Mouse (Mus musculus) adrenal gland, postnatal 25 days (tissue): ENCODE measurements around the gene Ghdc. TPM values are rescaled to one million over a fixed set of nuclear protein-coding genes. Genes with fewer than 3 reads are reported as not detected.
A peak's percentile ranks its signal among the peaks of the same experiment; 100 is the strongest.

Experiments
- DNase-seq: peaks from one replicate; pipeline ENCODE4 v3.0.0; 2021; ENCODE audit warnings: mixed read lengths
- long read RNA-seq: library from polyadenylated mRNA; stranded (forward); transcript quantifications from one replicate; pipeline ENCODE4 v2.0.0, GENCODE M21; 2021
- total RNA-seq: library from RNA; stranded (reverse); gene quantifications from 2 replicates; pipeline ENCODE4 v1.2.3, GENCODE M21; 2021

Ghdc gene
- total RNA-seq: 21.0 and 32.1 TPM in 2 replicates
- long read RNA-seq, transcript Ghdc-201 (9 exons, 2,462 nt): major isoform, 22 of 48 reads
- long read RNA-seq, partial matches to known transcripts: 15 of 48 reads
- long read RNA-seq, other reads (novel, unspliced or antisense): 10 of 48 reads

DNA sequence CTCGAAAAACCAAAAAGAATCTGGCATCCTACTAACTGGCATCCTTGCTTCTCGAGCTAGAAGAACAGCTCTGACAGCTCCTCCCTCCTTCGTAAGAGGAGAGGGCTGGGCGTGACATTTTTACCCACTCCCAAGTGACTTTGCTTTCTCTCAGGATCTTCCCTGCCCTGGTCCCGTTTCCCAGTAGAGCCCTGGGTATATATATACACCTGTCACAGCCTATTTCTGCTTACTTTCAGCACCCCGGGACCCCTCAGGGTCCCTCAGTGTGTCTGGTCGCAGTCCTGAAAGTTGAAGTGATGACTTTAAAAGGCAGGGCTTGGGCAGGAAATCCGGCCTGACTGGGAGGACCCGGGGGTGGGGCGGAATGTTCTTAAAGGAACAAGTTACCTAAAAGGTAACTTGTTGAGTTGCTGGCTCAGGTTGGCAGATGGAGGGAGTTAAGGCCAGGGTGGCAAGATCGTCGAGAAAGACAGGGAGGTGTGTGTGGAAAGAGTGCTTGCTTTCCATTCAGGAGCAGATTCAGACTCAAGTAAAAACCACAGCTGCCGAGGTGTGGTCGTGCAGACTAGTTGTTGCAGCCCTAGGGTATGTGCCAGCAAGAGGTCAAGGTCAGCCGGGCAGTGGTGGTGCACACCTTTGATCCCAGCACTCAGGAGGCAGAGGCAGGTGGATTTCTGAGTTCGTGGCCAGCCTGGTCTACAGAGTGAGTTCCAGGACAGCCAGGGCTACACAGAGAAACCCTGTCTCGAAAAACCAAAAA lies at the start of gene Ghdc:
TSS of gene Ghdc (minus strand) at position 312 of the 763 bp plus-strand sequence.
- peak; percentile 88 for DNase-seq

DNA sequence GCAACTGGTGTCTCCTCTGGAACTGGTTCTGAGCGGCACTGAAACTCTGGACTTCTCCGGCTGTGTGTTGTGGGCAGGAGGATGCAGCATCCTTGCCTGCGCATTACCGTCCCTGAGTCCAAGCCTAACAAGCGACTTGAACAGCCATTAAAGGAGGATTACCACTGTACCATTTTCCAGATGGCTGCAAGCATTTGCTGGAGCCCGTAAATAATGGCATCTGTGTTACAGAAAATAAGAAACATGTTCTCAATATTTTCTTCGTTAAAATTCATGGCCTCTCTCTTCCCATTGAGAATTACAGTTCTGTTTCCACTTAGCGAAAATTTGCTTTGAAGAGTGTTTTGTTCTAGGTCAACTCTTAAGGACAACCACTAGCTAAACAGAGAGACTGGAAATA lies 49.3 kb upstream of the Ghdc start:
- DNase-seq: no peak

DNA sequence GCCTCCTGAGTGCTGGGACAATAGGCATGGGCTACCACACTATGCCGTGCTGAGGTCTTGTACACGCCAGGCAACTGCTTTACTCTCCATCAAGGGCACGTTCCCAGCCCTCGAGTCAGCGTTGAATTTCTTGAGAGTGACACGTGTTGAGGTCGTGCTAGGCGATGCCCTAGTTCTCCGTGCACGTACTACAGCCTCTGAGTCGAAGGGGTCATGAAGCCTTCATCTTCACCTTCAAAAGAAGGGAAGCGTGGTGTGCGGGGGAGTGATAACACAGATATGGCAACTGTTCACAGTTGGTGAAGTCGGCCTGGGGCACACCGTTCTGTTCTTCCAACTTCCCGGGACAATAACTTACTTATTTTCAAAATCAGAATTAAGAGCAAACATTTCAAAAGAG lies 48.9 kb upstream of the Ghdc start:
- no peak for DNase-seq

DNA sequence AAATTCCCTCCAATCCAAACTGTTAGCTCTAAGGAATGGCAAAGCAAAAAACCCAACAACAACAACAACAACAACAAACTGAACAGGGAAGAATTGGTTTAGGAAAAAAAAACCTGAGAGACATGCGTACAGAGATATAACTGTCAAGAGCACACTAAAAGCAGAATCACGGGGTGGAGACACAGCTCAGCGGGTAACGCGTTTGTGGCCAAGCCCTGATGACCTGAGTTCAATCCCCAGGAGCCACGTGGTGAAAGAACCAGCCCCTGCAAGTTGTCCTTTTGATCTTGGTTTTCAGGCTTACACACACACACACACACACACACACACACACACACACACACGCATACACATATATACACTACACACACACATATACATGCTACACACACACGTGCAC lies 48.3 kb upstream of the Ghdc start:
- DNase-seq: no peak

DNA sequence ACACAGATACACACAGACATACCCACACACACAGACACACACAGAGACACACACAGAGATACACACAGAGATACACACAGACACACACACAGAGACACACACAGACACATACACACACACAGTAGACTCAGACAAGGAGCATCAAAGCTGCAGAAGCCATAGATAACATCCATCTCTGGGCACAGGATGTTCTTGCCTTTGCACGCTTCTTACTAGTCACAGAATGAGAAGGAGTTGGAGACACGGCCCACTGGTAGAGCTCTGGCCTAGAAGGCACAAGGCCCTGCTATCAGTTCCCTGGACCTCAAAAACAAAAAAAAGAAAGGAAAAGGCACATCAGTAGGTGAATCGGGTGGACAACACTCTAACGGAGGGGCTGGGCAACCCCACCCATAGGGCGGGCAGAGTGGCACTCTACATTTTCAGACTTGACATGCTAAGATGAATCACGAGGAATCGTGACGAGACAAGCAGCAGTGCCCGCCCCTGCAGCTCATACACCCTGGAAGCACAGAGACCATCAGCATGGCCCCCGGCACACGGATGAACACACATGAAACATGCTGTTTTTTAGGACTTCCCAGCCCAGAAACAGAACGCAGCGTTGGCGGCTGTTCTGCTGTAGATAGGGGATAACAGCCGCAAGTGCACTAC lies 47.7 kb upstream of the Ghdc start:
- DNase-seq: no peak

DNA sequence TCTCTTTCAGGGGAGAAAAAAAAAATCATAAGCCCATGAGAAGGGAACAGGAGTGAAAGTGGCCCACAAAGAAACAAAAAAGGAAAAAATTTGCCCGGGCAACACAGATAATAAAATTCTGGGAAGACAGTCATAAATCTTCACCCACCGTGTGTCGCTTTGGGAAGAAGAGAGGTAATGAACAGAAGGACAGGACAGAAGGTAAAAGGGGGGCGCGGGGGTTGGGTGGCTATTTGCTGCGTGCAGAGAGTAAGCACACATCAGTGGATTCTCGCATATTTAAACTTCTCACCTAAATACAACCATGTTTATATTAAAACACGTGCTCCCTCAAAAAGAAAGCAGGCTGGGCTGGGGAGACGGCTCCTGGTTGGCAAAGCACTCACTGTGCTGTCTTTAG lies 46.6 kb upstream of the Ghdc start:
- DNase-seq: no peak

DNA sequence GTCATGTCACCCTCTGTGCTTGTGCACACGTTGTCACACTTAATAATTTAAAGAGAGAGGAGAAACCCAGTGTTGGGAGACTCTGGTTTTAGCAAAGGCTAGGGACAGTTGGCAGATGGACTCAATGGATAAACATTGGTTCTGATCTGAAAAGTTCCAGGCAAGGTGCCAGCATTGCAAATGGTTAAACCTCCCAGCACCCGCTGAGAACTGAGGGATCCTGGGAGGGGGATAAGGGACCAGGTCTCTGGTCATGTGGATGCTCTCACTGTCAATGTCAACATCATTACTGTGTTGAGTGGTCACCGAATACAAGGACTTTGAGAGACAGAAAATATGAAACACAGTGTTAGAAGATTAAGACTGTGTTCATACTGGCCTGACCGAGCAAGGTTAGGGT lies 46.0 kb upstream of the Ghdc start:
- DNase-seq: no peak

DNA sequence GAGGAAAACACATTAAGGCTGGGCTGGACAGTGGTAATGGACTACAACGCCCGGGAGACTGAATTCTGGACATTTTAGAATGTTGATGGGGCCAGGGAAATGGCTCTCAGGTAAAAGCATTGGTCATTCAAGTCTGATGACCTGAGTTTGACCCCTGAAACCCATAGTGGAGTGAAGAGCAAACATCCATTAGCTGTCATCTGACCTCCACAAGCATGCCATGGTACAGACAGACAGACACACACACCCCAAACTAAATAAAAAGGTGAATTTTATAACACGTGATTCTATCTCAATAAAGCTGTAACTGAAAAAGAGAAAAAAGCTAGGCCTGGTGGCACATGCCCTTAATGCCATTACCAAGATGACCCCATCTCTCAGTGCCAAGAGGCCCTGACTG lies 45.6 kb upstream of the Ghdc start:
- no peak for DNase-seq

DNA sequence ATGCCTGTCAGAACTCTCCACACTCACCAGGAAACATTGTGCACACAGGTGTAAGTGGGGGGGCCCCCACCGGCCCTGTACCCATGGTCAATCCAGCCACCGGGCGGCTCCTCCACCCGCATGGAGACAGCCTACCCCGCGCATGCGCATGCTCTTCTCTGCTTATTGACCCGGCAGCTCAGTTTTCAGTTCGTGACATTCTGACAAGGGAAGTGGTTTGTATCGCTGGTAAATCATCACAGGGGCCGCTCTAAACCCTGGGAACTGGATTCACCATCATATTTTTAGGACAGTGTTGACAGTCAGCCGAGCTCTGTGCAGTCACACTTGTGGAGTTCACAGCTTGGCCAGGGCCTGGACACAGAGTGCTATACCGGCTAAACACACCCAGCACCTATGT lies 43.7 kb upstream of the Ghdc start:
- DNase-seq: peak; percentile 60

DNA sequence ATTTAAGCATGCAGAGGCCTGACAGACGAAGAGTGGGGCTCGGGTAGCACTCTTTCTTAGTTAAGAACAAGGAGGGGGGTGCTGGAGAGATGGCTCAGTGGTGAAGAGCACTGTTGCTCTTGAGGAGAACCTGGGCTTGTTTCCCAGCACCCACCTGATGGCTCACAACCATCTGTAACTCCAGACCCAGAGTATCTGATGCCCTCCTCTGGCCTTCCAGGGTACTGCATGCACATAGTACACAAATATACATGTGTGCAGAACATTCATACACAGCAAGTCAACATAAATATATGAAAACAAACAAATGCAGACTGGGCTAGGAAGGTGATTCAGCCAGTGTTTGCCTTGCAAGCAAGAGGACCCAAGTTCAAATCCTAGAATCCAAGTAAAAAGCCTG lies 40.4 kb upstream of the Ghdc start:
- no peak for DNase-seq

DNA sequence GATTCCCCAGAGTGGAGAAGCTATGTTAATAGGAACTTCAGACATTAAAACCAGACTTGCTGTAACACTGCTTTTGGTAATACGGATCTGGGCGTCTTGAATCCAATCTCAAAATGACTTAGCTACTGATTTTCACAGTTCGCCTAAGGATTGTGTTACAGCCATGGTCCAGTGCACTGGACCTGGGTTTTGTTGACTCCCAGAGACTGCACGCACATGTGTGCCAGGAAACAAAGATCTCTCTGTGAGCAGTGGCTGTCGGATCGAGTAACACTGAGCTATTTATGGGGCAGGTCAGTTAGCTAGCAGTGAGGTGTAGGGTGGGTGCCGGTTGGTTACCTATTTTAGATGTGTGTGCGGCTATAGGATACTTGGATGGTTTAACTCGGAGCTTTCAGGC lies 39.8 kb upstream of the Ghdc start:
- DNase-seq: no peak

DNA sequence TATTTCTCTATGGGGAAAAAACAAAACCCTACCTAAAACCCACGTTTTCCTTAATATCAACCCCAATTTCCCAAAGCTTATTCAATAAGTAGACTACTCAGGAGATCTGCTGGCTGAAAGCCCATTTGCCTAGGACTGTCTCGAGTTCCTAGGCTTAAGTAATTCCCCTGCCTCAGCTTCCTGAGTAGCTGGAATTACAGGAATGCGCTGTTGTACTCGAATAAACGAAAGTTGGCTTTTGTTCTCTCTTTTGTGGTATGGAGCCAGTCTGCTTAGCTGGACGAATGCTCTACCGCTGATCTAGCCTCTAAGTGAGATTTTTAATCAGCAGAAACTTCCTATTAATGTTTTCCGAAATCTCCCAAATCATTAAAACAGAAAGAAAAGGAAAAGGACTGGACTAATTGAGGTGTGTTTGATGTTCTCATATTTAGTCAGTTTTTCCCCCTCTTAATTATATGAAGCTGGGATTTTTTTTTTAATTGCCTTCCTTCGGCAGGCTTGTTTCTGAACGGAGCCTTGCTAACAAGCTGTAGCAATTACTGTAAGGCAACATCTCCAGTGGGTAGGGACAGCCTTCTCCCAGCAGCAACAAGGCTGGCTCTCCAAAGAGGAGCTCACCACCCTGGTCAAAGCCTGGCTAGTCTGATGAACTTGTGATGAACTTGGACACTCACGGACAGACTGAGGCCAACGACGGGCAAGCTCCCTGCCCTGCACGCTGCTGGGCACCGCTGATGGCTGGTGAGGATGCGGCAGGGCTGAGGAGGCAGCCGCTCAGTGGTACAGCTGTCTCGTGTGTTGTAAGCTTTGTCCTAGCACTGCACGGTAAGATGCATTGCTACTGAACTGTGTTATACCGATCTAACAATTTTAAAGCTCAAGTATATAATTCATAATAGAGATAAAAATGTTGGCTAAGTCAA lies 35.9 kb upstream of the Ghdc start:
- DNase-seq: no peak

DNA sequence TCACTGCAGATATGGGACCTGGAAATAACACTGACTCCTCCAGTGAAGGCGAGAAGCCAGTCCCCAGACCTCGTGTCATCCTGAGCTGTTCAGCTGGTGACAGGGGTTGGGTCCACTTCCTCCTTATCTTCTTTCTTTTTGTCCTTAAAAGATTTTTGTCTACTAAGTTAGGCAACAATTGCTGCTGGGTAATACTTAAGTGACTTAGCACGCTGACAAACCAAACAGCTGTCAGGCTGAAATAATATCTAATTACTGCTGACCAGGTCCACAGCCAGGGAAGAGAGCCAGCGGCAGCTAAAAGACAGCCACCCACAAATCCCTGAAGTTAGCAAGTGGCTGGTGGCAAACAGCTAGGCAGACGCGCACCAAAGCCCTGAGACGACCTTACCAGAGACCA lies 34.8 kb upstream of the Ghdc start:
- DNase-seq: no peak

DNA sequence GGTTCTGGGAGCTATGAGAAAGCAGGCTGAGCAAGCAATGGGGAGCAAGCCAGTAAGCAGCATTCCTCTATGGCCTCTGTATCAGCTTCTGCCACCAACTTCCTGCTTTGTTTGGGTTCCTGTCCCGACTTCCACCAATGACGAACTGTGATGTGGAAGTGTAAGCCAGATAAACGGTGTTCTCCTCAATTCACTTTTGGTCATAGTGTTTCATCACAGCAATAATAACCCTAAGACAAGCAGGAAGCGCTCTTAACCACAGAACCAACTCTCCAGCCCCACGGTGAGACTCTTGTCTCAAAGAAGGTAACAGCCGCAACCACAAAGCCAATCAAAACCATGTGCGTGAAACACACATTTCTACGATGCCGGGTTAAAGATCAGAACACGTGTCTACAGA lies 33.7 kb upstream of the Ghdc start:
- DNase-seq: no peak

DNA sequence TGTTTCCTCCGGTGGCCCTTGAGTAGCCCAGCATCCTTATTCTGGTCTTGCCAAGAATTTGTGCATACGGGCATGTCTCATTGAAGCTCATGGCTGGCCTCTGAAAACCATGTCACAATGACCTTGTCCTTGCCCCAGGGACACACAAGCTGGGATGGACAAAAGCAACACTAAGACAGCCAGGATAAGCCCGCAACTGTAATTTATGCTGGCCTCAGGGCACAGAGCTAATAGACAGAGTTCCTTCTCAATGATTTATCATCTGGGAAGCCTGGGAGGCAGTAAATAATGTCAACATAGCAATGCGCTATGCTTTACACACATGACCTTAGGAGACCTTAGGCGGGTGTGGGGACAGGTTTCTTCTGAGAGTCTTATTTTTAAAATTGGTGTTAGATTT lies 28.7 kb upstream of the Ghdc start:
- no peak for DNase-seq

DNA sequence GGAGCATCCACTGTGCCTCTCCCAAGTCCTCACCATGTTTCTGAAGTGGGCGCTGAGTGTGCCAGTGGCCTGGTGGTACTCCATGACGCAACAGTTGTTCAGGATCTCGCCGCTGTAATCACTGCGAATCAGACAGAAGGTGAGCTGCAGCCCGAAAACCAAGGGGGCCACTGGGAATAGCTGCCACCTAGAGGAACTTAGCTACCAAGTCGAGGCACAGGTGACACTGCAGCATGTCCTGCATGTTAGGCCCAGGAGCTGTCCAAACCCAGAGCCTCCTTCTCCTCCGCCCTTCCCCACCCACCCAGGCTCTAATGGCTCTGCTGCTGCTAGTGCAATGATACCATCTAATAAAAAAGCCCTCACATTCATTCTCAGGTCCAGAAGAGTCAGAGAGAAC lies 25.8 kb upstream of the Ghdc start:
- DNase-seq: no peak

DNA sequence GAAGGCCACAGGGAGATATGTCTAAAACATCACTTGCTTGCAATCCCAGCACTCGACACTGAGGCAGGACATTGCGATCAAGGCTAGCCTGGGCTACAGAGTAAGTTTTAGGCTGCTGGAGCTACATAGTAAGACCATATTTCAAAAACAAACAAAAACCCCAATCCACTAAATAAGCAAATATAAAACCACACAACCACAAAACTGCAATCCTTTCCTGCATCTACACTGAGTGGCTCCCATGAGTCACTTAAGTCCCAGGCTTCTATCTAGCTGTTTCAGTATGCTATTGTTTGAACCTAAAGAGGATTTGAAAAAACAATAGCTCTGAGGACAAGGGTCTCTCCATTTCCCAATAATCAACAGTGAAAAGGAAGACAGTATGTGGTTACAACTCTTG lies 24.6 kb upstream of the Ghdc start:
- DNase-seq: no peak

DNA sequence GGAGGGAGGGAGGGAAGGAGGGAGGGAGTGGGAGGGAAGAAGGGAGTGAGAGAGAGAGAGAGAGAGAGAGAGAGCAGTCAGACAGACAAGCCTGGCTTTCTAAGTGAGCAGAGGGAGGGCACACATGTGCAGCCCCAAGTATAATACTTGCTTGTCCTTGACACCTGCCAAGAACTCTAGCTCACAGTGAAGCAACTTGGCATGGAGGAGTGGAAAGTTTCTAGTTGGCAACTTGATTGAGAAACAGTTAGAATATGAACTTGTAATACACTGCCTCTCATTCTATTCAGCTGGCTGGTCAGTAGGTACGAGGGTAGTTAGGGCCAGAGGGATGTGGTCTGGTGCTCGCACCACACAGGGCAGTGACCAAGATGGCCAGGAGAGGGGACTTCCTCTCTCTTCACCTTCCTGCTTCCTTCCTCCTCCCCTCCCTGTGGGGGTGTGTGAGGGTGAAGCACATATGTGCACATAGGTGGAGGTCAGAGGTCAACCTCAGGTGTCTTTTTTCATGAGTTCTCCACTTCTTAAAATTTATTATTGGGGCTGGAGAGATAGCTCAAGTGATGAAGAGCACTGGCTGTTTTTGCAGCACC lies 20.8 kb upstream of the Ghdc start:
- DNase-seq: no peak

DNA sequence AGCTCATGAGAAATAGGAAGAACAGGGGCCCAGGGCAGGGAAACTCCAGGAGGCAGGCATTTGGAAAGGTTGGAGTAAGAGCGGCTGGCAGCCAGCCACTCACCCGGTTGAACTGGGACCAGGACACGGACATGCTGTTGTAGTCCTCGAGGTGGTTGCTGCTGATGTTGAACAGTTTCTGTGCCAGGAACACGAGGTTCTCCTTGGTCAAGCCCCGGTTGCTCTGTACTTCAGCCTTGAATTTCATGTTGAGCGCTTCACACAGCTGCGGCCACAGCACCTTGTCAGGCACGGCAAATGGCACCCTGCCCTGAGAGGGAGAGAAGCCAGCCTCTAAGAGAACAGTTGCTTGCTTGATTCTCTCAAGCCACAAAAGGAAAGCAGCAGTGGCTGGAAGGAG lies 19.9 kb upstream of the Ghdc start:
- DNase-seq: peak; percentile 61

DNA sequence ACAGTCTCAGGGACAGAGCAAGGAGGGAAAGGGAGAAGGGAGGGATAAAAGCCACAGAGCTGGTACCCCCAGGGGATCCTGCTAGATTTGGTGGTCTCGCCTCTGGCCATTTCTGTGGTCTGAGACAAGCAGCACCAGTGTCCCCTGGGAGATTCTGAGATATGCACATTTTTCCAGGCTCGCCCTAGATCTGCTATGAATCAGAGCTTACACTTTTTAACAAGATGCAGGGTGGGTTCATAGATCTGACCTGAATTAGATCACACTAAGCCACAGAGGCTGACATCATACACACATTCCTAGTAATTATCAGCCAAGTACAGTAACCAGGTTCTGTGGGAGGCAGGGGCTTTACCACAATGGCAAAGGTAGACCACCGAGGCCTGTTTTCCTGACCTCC lies 18.9 kb upstream of the Ghdc start:
- DNase-seq: no peak

DNA sequence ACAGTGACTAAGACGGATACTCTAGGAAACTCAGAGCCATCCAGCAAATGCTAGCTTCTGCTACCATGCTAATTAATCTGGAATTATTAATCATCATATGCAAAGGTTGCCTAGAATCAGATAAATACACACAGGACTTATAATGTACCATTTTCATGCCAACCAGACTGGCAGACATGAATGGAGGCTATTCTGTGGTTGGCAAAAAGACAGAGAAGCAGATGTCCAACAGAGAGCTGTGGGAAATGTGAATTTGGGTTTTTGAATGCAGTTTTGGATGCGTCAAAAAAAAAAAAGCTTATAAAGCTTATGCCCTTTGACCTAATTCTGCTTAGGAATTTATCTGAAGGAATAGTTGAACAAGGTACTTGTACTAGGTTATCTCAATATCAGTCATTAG lies 15.0 kb upstream of the Ghdc start:
- DNase-seq: no peak

DNA sequence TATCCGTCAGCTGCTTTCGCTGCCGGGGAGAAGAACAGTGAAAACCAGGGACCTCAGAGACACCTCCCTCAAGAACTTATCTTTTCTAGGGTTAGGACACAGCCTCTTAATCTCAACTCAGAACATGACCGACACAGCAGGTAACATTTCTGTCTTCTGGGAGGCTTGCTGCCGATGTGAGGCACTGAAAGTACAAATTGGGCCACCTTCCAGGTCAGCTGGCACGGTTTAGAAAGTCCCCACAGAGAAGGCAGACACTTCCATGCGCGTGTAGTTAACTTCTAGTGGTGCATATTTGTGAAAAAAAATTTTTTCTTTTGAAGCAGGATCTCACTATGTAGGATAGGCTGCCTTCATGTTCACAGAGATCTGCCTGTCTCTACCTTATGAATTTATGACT lies 13.5 kb upstream of the Ghdc start:
- no peak for DNase-seq

DNA sequence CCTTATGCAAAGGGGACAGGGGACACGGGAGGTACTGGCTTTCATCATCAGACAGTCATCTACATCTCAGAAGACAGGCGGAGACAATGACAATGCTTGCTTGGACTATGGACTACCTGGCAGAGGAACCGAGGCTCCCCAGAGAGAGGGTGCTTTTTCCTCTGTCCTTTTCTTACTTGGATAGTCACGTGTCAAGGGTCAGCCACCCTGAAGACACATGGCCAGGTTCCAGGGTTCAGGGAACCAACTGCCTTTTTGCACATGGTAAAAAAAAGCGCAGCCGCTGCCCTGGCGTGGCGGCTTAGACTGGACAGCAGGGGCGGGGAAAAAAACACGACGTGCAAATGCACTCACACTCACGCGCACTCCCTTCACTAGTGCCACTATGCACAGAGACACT lies 11.8 kb upstream of the Ghdc start:
- DNase-seq: no peak
